Mouse (Mus musculus) forebrain, postnatal 0 days (tissue): ENCODE results near the gene Rapgefl1. TPM values are rescaled to one million over a fixed set of nuclear protein-coding genes. Genes with fewer than 3 reads are reported as not detected.

Experiments
- ATAC-seq: fragments of 200-750 bp; cut with Nextera tagmentation; 2 replicates; pipeline ENCODE4 v1.8.0; 2017; ENCODE audit warnings: mild to moderate bottlenecking, moderate library complexity
- DNase-seq: peaks from one replicate; pipeline ENCODE4 v3.0.0-alpha.2; 2015
- H3K27ac ChIP-seq: fragments of 300-500 bp; sonication (generic); 2 replicates; pipeline ENCODE4 v1.5.1; 2014; ENCODE audit warnings: low read depth, mild to moderate bottlenecking, antibody characterized with exemption, low read length, moderate library complexity, mixed read lengths
- H3K27me3 ChIP-seq: fragments of 300-500 bp; sonication (generic); 2 replicates; pipeline ENCODE4 v1.6.1; 2014; ENCODE audit warnings: mild to moderate bottlenecking, low read length, mixed read lengths; ENCODE audit not compliant: insufficient read depth
- H3K36me3 ChIP-seq: fragments of 300-500 bp; sonication (generic); 2 replicates; pipeline ENCODE4 v1.6.1; 2014; ENCODE audit warnings: mild to moderate bottlenecking, moderate library complexity; ENCODE audit not compliant: insufficient read depth
- H3K4me1 ChIP-seq: fragments of 300-500 bp; sonication (generic); 2 replicates; pipeline ENCODE4 v1.6.1; 2014; ENCODE audit warnings: antibody characterized with exemption; ENCODE audit not compliant: insufficient read depth
- H3K4me2 ChIP-seq: fragments of 300-500 bp; sonication (generic); 2 replicates; pipeline ENCODE4 v1.6.1; 2014; ENCODE audit warnings: low read depth, mild to moderate bottlenecking, moderate library complexity
- H3K4me3 ChIP-seq: fragments of 300-500 bp; sonication (generic); 2 replicates; pipeline ENCODE4 v1.5.1; 2014; ENCODE audit warnings: low read depth, low read length, mixed read lengths
- H3K9ac ChIP-seq: fragments of 300-500 bp; sonication (generic); 2 replicates; pipeline ENCODE4 v1.6.1; 2014; ENCODE audit warnings: mild to moderate bottlenecking
- H3K9me3 ChIP-seq: fragments of 300-500 bp; sonication (generic); 2 replicates; pipeline ENCODE4 v1.6.1; 2016; ENCODE audit warnings: low read length
- CTCF ChIP-seq: sonication (generic); IDR thresholded peaks from 2 replicates; pipeline ENCODE4 v1.5.1; 2016; ENCODE audit warnings: antibody characterized with exemption, control low read depth, low read depth
- WGBS: fragments of 180-500 bp; shearing (Covaris S2); extraction: QIAGEN DNeasy Blood & Tissue Kit; methylation state at CpG from one replicate; pipeline ENCODE4 v1.1.7; 2014; 5-methylcytosine and 5-hydroxymethylcytosine counted together
- polyA plus RNA-seq: library from polyadenylated mRNA; unstranded; fragments of >200 nt; fragmentation: Nextera tagmentation; extraction: Ambion mirVana; gene quantifications from 2 replicates; pipeline ENCODE4 v1.2.1, GENCODE M21; 2015
- total RNA-seq: library from RNA; depleted of rRNA; stranded (reverse); fragments of >200 nt; gene quantifications from 2 replicates; pipeline ENCODE4 v1.2.3, GENCODE M21; 2014

Gene Rapgefl1
- total and polyA plus RNA-seq, 2 experiments from 2014 or later, result 9.8 to 28.7 TPM

DNA sequence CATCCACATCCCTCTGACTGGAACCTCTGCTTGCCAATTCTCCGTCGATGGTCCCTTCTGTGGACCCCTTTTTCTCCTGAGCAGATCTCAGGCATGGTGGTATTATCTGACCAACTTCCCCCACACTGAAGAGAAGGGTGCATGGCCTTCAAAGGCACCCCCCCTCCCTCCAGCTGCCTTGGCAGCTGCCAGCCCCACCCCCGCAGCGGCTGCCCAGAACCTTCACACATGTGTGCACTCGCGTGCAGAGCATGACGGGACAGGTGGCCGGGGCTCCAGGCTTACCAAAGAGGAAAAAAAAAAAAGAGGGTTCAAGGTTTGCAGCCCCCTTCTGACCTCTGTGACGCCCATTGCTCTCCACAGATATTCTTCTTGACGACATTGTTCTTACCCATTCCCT is 3.3 kb downstream of the Rapgefl1 start:
- H3K27me3 ChIP-seq, result no peaks in the 10 kb centered on the region
- H3K9me3 ChIP-seq, result no peaks in the 10 kb centered on the region
- DNase-seq, result no peak
- H3K27ac ChIP-seq, result no peak overlapping the region
- 65% methylated on average over 10 of the region's 10 CpGs for WGBS
- H3K4me3 ChIP-seq, result no peak overlapping the region
- H3K4me2 ChIP-seq, result no peak overlapping the region
- TF ChIP-seq CTCF, result no peak
- H3K4me1 ChIP-seq, result peaks cover 22% of the 10 kb centered on the region
- no peak for ATAC-seq
- no peak overlapping the region for H3K9ac ChIP-seq
- H3K36me3 ChIP-seq, result no peaks in the 10 kb centered on the region; the same call in 1 of the 2 replicates

GRCm38 (mm10) chr11:98846016-98846415 is 9.4 kb downstream of the Rapgefl1 start:
- Histone ChIP-seq H3K27ac (no peak overlapping the region), H3K4me2 (no peak overlapping the region), H3K9ac (no peak overlapping the region), H3K4me1 (no peaks in the 10 kb centered on the region), H3K27me3 (no peaks in the 10 kb centered on the region), H3K4me3 (no peak overlapping the region), H3K9me3 (no peaks in the 10 kb centered on the region), H3K36me3 (peaks cover 15% of the 10 kb centered on the region; the same call in 1 of the 2 replicates)
- no peak for DNase-seq
- ATAC-seq, result no peak
- 55% methylated on average over 13 of the region's 13 CpGs for WGBS
- TF ChIP-seq CTCF, result peak; percentile 49

DNA sequence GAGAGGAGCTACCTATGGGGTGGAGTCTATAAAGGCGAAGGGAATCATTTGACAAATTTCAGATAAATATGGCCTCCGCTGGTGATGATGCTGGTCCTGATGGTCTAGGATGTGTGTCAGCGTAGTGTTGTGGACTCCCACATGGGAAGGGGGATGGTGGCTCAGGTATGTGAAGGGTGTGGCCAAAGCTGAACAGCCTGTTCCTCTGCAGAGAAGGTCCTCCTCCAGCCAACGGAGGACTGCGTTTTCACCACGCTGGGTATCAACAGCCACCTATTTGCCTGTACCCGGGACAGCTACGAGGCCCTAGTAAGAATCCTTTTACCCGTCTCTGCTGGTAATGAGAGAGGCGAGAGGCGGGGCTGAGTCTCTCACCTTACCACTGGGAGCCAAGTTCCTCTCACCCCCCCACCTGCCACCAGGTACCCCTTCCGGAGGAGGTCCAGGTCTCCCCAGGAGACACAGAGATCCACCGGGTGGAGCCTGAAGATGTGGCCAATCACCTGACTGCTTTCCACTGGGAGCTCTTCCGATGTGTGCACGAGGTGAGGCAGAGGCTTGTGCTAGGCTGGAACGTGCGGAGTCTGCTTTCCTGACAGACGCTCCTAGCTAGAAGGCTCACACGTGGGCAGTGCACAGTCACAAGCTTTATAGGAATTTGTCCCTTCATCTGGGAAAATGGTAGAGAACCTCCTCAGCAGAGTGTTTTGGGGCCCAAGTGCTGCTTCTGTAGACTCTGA is 10.4 kb downstream of the Rapgefl1 start:
- H3K4me2 ChIP-seq, result no peak overlapping the region
- TF ChIP-seq CTCF, result no peak
- H3K4me1 ChIP-seq, result no peaks in the 10 kb centered on the region
- WGBS, result 71% methylated on average over 19 of the region's 19 CpGs
- H3K9me3 ChIP-seq, result no peaks in the 10 kb centered on the region
- H3K36me3 ChIP-seq, result peaks cover 15% of the 10 kb centered on the region; the same call in 1 of the 2 replicates
- no peak overlapping the region for H3K9ac ChIP-seq
- no peak overlapping the region for H3K27ac ChIP-seq
- ATAC-seq (no peak), DNase-seq (no peak)
- H3K4me3 ChIP-seq, result no peak overlapping the region
- H3K27me3 ChIP-seq, result no peaks in the 10 kb centered on the region

GRCm38 (mm10) chr11:98849196-98849894 is 12.8 kb downstream of the Rapgefl1 start:
- Histone ChIP-seq H3K9ac (no peak overlapping the region), H3K27me3 (no peaks in the 10 kb centered on the region), H3K27ac (no peak overlapping the region), H3K4me1 (no peaks in the 10 kb centered on the region), H3K36me3 (peaks cover 15% of the 10 kb centered on the region; the same call in 1 of the 2 replicates), H3K9me3 (no peaks in the 10 kb centered on the region), H3K4me2 (no peak overlapping the region), H3K4me3 (no peak overlapping the region)
- no peak for TF ChIP-seq CTCF
- no peak for DNase-seq
- no peak for ATAC-seq
- WGBS, result 10% methylated on average over 19 of the region's 19 CpGs

DNA sequence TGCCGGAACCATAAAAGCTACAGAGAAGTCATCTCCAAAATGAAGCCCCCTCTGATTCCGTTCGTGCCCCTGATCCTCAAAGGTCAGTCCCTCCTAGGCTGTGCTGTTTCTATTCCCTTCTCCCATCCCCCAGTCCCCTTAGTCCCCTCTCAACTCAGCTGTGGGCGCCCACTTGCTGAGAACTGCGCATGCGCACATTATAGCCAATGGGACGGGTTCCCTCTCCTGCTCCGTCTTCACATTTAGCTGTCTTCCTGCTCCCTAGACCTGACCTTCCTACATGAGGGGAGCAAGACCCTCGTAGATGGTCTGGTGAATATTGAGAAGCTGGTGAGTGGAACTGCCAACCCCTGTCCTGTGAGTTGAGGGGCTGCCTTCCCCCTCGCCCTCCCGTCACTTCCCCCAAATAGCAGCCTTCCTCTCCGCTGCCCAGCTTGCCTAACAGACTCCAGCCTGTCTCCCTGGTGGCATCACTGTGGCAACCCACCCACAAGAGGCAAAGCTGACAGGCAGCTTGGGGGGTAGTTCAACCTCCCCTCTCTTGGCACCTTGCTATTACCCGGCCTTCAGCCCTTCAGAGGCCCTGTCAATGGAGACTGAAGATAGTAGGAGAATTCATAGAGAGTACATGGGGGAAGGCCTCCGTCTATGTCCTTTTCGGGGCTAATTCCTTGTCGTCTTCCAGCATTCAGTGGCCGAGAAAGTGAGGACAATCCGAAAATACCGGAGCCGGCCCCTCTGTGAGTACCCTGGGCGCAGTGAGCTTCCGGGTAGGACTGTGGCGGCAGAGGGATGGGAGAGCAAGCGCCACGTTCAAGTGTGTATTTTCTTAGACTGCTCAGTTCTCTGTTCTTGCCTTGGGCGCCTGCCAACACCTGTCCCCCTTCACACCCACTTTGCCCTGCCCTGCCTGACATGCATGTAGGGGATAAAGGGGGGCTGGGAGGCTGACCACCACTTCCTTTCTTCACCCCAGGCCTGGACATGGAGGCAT is 13.8 kb downstream of the Rapgefl1 start:
- 57% methylated on average over 26 of the region's 26 CpGs for WGBS
- Histone ChIP-seq H3K4me1 (no peaks in the 10 kb centered on the region), H3K36me3 (peaks cover 15% of the 10 kb centered on the region; the same call in 1 of the 2 replicates), H3K9ac (0 out of 2 replicates have a peak overlapping the region, but pooled peaks have one; percentile 10), H3K4me2 (peak overlapping the region; percentile 28), H3K27ac (0 out of 2 replicates have a peak overlapping the region, but pooled peaks have one; percentile 15), H3K4me3 (peak overlapping the region; percentile 9; the same call in 1 of the 2 replicates), H3K9me3 (no peaks in the 10 kb centered on the region), H3K27me3 (no peaks in the 10 kb centered on the region)
- peak; percentile 73 for DNase-seq
- peak; percentile 70 for ATAC-seq
- TF ChIP-seq CTCF, result no peak

GRCm38 (mm10) chr11:98854116-98854515 is 17.5 kb downstream of the Rapgefl1 start:
- H3K4me3 ChIP-seq, result no peak overlapping the region
- H3K27me3 ChIP-seq, result no peaks in the 10 kb centered on the region
- H3K9me3 ChIP-seq, result no peaks in the 10 kb centered on the region
- H3K9ac ChIP-seq, result no peak overlapping the region
- H3K4me1 ChIP-seq, result no peaks in the 10 kb centered on the region
- H3K27ac ChIP-seq, result no peak overlapping the region
- TF ChIP-seq CTCF, result no peak
- no peak overlapping the region for H3K4me2 ChIP-seq
- DNase-seq, result no peak
- 0 out of 2 replicates have a peak, but pooled peaks cover 2% of the 10 kb centered on the region for H3K36me3 ChIP-seq
- WGBS, result 80% methylated on average over 8 of the region's 8 CpGs
- no peak for ATAC-seq
